Mouse (Mus musculus) effector memory CD4-positive, alpha-beta T cell, adult 7 months (primary cell): Measurements from ENCODE around the gene Ifrd1. TPM values are rescaled to one million over a fixed set of nuclear protein-coding genes. Genes with fewer than 3 reads are reported as not detected.

Experiments used
- polyA plus RNA-seq: library from polyadenylated mRNA; unstranded; fragments of 100-300 nt; shearing (Covaris generic); gene quantifications from one replicate; pipeline ENCODE4 v1.2.1, GENCODE M21; 2017

The Ifrd1 gene
- 1,784 TPM for polyA plus RNA-seq

GRCm38 (mm10) chr12:40248454-40249180 is at the start of gene Ifrd1:
Ifrd1 (minus strand) TSS chr12:40248504.

GRCm38 (mm10) chr12:40199302-40199701 is 49.0 kb downstream of the Ifrd1 start, which contains the start of gene Lsmem1:
Lsmem1 (minus strand) TSS chr12:40199490.

Other genes starting within 250 kb of the Ifrd1 start
- 68.1 TPM for gene Arl4a, start 210.5 kb downstream of the Ifrd1 start, polyA plus RNA-seq
- gene Scin, start 114.3 kb downstream of the Ifrd1 start, polyA plus RNA-seq, result 0.33 TPM
- 0.32 TPM for gene Lsmem1, start 49.0 kb downstream of the Ifrd1 start, polyA plus RNA-seq
- 28.7 TPM for gene Zfp277, start 197.4 kb upstream of the Ifrd1 start, polyA plus RNA-seq
- gene Dock4, start 197.4 kb upstream of the Ifrd1 start, polyA plus RNA-seq, result 3.4 TPM